Mouse (Mus musculus): ENCODE results near the gene Olfr1217. TPM values are rescaled to one million over a fixed set of nuclear protein-coding genes. Genes with fewer than 3 reads are reported as not detected.

The Olfr1217 gene
- total RNA-seq, 1 experiment: not detected

DNA sequence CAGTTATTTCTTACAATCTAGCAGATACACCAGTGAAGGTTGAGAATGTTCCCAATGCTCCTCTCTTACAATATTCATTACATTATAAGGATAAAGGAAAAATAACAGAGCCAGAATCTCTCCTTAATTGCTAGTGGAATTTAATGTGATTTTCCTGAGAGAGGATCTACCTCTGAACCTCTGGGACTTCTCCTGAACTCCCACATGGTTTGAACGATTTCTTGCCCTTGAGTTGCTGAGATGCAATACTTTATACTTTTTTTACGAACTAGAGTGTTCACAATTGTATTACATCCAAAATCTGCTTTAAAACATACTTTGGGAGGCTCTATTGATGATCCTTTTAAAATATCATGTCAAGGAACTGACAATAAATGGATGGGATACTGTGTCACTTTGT is 25.0 kb downstream of the Olfr1217 start, which contains the start of gene Olfr1215:
TSS of gene Olfr1215 (minus strand) at position 101 of the 400 bp plus-strand sequence.
- H3K9me3 ChIP-seq (ENCODE audit: control insufficient read depth, insufficient read depth, low read depth, low read length): no peaks in the 10 kb centered on the region

DNA sequence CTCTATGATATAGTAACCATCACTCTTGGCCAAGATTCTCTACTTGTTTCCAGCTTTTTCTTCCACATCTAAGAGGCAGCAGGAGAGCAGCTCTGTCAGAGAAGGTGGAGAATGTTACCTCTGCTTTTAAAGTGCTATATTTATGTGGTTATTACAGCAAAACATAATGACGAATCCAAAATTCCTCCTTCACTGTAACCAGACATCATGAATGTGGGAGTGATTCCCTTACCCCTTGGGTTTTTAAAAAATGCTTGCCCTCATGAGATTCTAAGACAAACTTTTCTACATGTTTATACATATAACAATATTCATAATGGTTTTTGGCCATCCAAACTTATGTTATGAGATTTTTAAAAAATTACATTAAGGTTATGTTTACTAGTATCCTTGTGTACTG is 39.3 kb downstream of the Olfr1217 start, which contains the start of gene Olfr1214:
TSS of gene Olfr1214 (minus strand) at position 101 of the 400 bp plus-strand sequence.
- Histone ChIP-seq H3K9me3 (ENCODE audit: control insufficient read depth, insufficient read depth, low read depth, low read length) (no peaks in the 10 kb centered on the region), H3K36me3 (ENCODE audit: control insufficient read depth, insufficient read depth, low read length, poor library complexity, severe bottlenecking) (no peaks in the 10 kb centered on the region), H3K9ac (ENCODE audit: insufficient read depth, low read depth, low read length, poor library complexity, severe bottlenecking) (no peak within 1 kb of the TSS), H3K4me3 (ENCODE audit: insufficient read depth in 1 of 2, low read depth in 1 of 2, low read length in 2 of 2, poor library complexity in 1 of 2, severe bottlenecking in 1 of 2) (no peak within 1 kb of the TSS), H3K4me1 (ENCODE audit: control insufficient read depth in 2 of 2, insufficient read depth in 2 of 2, low read length in 2 of 2, poor library complexity in 1 of 2) (no peaks in the 10 kb centered on the region), H3K27ac (ENCODE audit: insufficient read depth, low read depth, low read length, poor library complexity, severe bottlenecking) (no peak within 1 kb of the TSS)
- in situ Hi-C loops (cut with MboI; ENCODE audit: low sequenced_read_pairs in 2 of 2, unreplicated experiment in 2 of 2): no loop called here
- no peak for DNase-seq (ENCODE audit: low read depth, low spot score)
- TF ChIP-seq CHD2 (IDR thresholded peaks at IDR 0.05; ENCODE audit: low read depth, low read length) (no peak), ZNF384 (IDR thresholded peaks at IDR 0.05; ENCODE audit: low read depth, low read length) (no peak), ZC3H11A (IDR thresholded peaks at IDR 0.05; ENCODE audit: borderline replicate concordance, low read depth, low read length) (no peak), HCFC1 (IDR thresholded peaks at IDR 0.05; ENCODE audit: borderline replicate concordance, insufficient read depth, low read length) (no peak), MAFK (IDR thresholded peaks at IDR 0.05; ENCODE audit: insufficient read depth, low read depth, low read length) (no peak)

More for the DNA sequence above, 25.0 kb downstream of the Olfr1217 start, which contains the start of gene Olfr1215:
- no peak for TF ChIP-seq ZNF384 (IDR thresholded peaks at IDR 0.05; ENCODE audit: low read depth, low read length)
- TF ChIP-seq ZC3H11A (IDR thresholded peaks at IDR 0.05; ENCODE audit: borderline replicate concordance, low read depth, low read length): no peak
- no peak for TF ChIP-seq CHD2 (IDR thresholded peaks at IDR 0.05; ENCODE audit: low read depth, low read length)
- no peak for TF ChIP-seq HCFC1 (IDR thresholded peaks at IDR 0.05; ENCODE audit: borderline replicate concordance, insufficient read depth, low read length)
- TF ChIP-seq MAFK (IDR thresholded peaks at IDR 0.05; ENCODE audit: insufficient read depth, low read depth, low read length): no peak
- H3K36me3 ChIP-seq (ENCODE audit: control insufficient read depth, insufficient read depth, low read length, poor library complexity, severe bottlenecking): no peaks in the 10 kb centered on the region
- H3K27ac ChIP-seq (ENCODE audit: insufficient read depth, low read depth, low read length, poor library complexity, severe bottlenecking): no peak within 1 kb of the TSS
- no peak within 1 kb of the TSS for H3K9ac ChIP-seq (ENCODE audit: insufficient read depth, low read depth, low read length, poor library complexity, severe bottlenecking)
- no peak within 1 kb of the TSS for H3K4me3 ChIP-seq (ENCODE audit: insufficient read depth in 1 of 2, low read depth in 1 of 2, low read length in 2 of 2, poor library complexity in 1 of 2, severe bottlenecking in 1 of 2)
- in situ Hi-C loops (cut with MboI; ENCODE audit: low sequenced_read_pairs in 2 of 2, unreplicated experiment in 2 of 2): no loop called here
- H3K4me1 ChIP-seq (ENCODE audit: control insufficient read depth in 2 of 2, insufficient read depth in 2 of 2, low read length in 2 of 2, poor library complexity in 1 of 2): no peaks in the 10 kb centered on the region
- DNase-seq (ENCODE audit: low read depth, low spot score): no peak

DNA sequence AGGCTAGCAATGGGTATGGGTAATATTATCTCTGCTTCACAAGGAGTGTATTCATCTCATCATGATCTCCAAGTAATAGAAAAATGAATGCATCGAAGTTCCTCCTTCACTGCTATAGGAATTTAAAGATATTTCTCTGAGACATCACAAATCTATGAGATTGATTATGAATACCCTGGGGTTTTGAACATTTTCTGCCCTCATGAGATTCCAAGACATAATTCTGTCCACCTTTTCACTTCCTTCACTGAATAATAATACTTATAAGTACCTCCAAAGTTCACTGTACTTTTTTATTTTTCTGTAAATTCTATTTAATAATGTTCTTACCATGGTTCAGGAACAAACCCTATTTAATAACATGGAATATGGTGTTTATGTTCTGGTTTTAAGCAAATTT is 51.7 kb downstream of the Olfr1217 start, which contains the start of gene Gm13762:
TSS of gene Gm13762 (minus strand) at position 101 of the 400 bp plus-strand sequence.
- no peak within 1 kb of the TSS for H3K9ac ChIP-seq (ENCODE audit: insufficient read depth, low read depth, low read length, poor library complexity, severe bottlenecking)
- DNase-seq (ENCODE audit: low read depth, low spot score): no peak
- no peaks in the 10 kb centered on the region for H3K36me3 ChIP-seq (ENCODE audit: control insufficient read depth, insufficient read depth, low read length, poor library complexity, severe bottlenecking)
- no peak within 1 kb of the TSS for H3K27ac ChIP-seq (ENCODE audit: insufficient read depth, low read depth, low read length, poor library complexity, severe bottlenecking)
- no peaks in the 10 kb centered on the region for H3K9me3 ChIP-seq (ENCODE audit: control insufficient read depth, insufficient read depth, low read depth, low read length)
- no peaks in the 10 kb centered on the region for H3K4me1 ChIP-seq (ENCODE audit: control insufficient read depth in 2 of 2, insufficient read depth in 2 of 2, low read length in 2 of 2, poor library complexity in 1 of 2)
- in situ Hi-C loops (cut with MboI; ENCODE audit: low sequenced_read_pairs in 2 of 2, unreplicated experiment in 2 of 2): no loop called here
- no peak for TF ChIP-seq ZNF384 (IDR thresholded peaks at IDR 0.05; ENCODE audit: low read depth, low read length)
- no peak for TF ChIP-seq ZC3H11A (IDR thresholded peaks at IDR 0.05; ENCODE audit: borderline replicate concordance, low read depth, low read length)
- TF ChIP-seq CHD2 (IDR thresholded peaks at IDR 0.05; ENCODE audit: low read depth, low read length): no peak
- no peak for TF ChIP-seq MAFK (IDR thresholded peaks at IDR 0.05; ENCODE audit: insufficient read depth, low read depth, low read length)
- no peak for TF ChIP-seq HCFC1 (IDR thresholded peaks at IDR 0.05; ENCODE audit: borderline replicate concordance, insufficient read depth, low read length)
- H3K4me3 ChIP-seq (ENCODE audit: insufficient read depth in 1 of 2, low read depth in 1 of 2, low read length in 2 of 2, poor library complexity in 1 of 2, severe bottlenecking in 1 of 2): no peak within 1 kb of the TSS

Other genes with a start within 250 kb of the Olfr1217 start
- not detected in 2 replicates for gene Olfr1201, start 239.0 kb downstream of the Olfr1217 start, total RNA-seq (2012; rRNA removed)
- gene Olfr1202, start 217.6 kb downstream of the Olfr1217 start, total RNA-seq (2012; rRNA removed): not detected in 2 replicates
- gene Olfr1205, start 202.3 kb downstream of the Olfr1217 start, total RNA-seq (2012; rRNA removed): not detected in 2 replicates
- gene Olfr1204, start 182.8 kb downstream of the Olfr1217 start, total RNA-seq (2012; rRNA removed): not detected in 2 replicates
- not detected in 2 replicates for gene Olfr1206, start 168.8 kb downstream of the Olfr1217 start, total RNA-seq (2012; rRNA removed)
- gene Olfr1208, start 129.8 kb downstream of the Olfr1217 start, total RNA-seq (2012; rRNA removed): not detected in 2 replicates
- gene Olfr1209, start 116.9 kb downstream of the Olfr1217 start, total RNA-seq (2012; rRNA removed): not detected in 2 replicates
- gene Olfr1211, start 94.0 kb downstream of the Olfr1217 start, total RNA-seq (2012; rRNA removed): not detected in 2 replicates
- gene Olfr1212, start 78.1 kb downstream of the Olfr1217 start, total RNA-seq (2012; rRNA removed): not detected in 2 replicates
- not detected in 2 replicates for gene Gm13762, start 51.8 kb downstream of the Olfr1217 start, total RNA-seq (2012; rRNA removed)
- gene Olfr1214, start 39.4 kb downstream of the Olfr1217 start, total RNA-seq (2012; rRNA removed): not detected in 2 replicates
- not detected in 2 replicates for gene Olfr1215, start 25.1 kb downstream of the Olfr1217 start, total RNA-seq (2012; rRNA removed)
- gene Olfr1216, start 13.7 kb downstream of the Olfr1217 start, total RNA-seq (2012; rRNA removed): not detected in 2 replicates
- gene Olfr1218, start 29.1 kb upstream of the Olfr1217 start, total RNA-seq (2012; rRNA removed): not detected in 2 replicates
- not detected in 2 replicates for gene Olfr1219, start 51.4 kb upstream of the Olfr1217 start, total RNA-seq (2012; rRNA removed)
- not detected in 2 replicates for gene Olfr1220, start 74.8 kb upstream of the Olfr1217 start, total RNA-seq (2012; rRNA removed)
- not detected in 2 replicates for gene Olfr1221, start 85.2 kb upstream of the Olfr1217 start, total RNA-seq (2012; rRNA removed)
- gene Olfr1222, start 101.0 kb upstream of the Olfr1217 start, total RNA-seq (2012; rRNA removed): not detected in 2 replicates
- gene Olfr1223, start 119.5 kb upstream of the Olfr1217 start, total RNA-seq (2012; rRNA removed): not detected in 2 replicates
- gene Olfr1224-ps1, start 132.0 kb upstream of the Olfr1217 start, total RNA-seq (2012; rRNA removed): not detected in 2 replicates
- gene Olfr1225, start 142.6 kb upstream of the Olfr1217 start, total RNA-seq (2012; rRNA removed): not detected in 2 replicates
- not detected in 2 replicates for gene Olfr1226, start 168.0 kb upstream of the Olfr1217 start, total RNA-seq (2012; rRNA removed)
- gene Olfr1228, start 222.0 kb upstream of the Olfr1217 start, total RNA-seq (2012; rRNA removed): not detected in 2 replicates